Mouse (Mus musculus): ENCODE measurements around the gene Klc3. TPM values are rescaled to one million over a fixed set of nuclear protein-coding genes. Genes with fewer than 3 reads are reported as not detected.

Klc3 gene
- polyA plus RNA-seq, 1 experiment from 2014 or later = 0.51 TPM

- H3K9me3 ChIP-seq (replicated peaks; ENCODE audit: control insufficient read depth, low read length) = no peaks in the 10 kb centered on the region
- 75% methylated on average over 6 of the region's 6 CpGs for WGBS (ENCODE audit: insufficient replicate concordance)
- no peak overlapping the region for H3K27ac ChIP-seq (ENCODE audit: low read length)
- no peak overlapping the region for H3K9ac ChIP-seq (ENCODE audit: low read depth, low read length)
- no peak for ATAC-seq (ENCODE audit: low read depth)
- no peak overlapping the region for H3K4me2 ChIP-seq (ENCODE audit: low read depth, low read length)
- no peak overlapping the region for H3K4me3 ChIP-seq (ENCODE audit: low read depth, low read length)
- H3K4me1 ChIP-seq (ENCODE audit: control insufficient read depth, low read depth, low read length) = no peaks in the 10 kb centered on the region
- H3K27me3 ChIP-seq (ENCODE audit: control insufficient read depth, insufficient read depth, low read depth, low read length) = no peaks in the 10 kb centered on the region
- H3K36me3 ChIP-seq (ENCODE audit: control insufficient read depth, insufficient read depth) = peaks cover 11% of the 10 kb centered on the region
Observed at GRCm38 (mm10) chr7:19430402-19430801, 26.5 kb upstream of the Klc3 start.

GRCm38 (mm10) chr7:19429726-19430125 is 25.8 kb upstream of the Klc3 start:
- H3K36me3 ChIP-seq (ENCODE audit: control insufficient read depth, insufficient read depth) = peaks cover 11% of the 10 kb centered on the region
- H3K27ac ChIP-seq (ENCODE audit: low read length) = no peak overlapping the region

DNA sequence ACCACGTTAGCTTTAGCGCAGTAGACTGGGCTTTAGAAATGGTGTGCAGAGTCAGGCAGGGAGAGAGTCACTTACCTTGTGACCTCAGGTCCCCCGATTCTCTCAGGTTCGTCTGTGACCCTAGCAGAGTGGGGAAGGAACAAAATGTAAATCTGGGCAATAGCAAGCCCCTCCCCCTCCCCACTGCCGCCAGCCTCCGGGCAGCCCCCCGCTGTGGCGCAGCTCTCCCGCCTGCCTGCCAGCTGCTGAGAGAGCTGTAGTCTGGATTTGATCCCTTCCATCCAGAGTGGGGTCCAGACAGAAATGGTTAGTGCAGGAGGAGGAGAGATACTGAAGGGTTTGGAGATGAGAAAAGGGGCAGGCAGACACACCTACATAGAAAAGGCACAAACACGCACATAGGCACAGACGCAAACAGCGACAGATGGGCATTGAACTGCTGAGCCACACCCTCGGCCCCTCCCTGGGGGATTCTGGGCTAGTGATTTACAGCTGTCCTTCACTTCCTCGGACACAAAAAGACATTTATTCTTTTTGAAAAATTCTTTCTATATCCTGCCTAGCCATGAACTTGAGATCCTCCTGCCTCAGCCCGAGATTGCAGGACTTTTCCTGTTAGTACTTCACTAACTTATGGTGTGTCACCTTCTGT is 24.2 kb upstream of the Klc3 start:
- Histone ChIP-seq H3K4me3 (ENCODE audit: low read depth, low read length) (no peak overlapping the region), H3K4me2 (ENCODE audit: low read depth, low read length) (no peak overlapping the region), H3K9ac (ENCODE audit: low read depth, low read length) (no peak overlapping the region), H3K36me3 (ENCODE audit: control insufficient read depth, insufficient read depth) (peaks cover 11% of the 10 kb centered on the region), H3K27me3 (ENCODE audit: control insufficient read depth, insufficient read depth, low read depth, low read length) (no peaks in the 10 kb centered on the region), H3K27ac (ENCODE audit: low read length) (no peak overlapping the region), H3K9me3 (replicated peaks; ENCODE audit: control insufficient read depth, low read length) (no peaks in the 10 kb centered on the region), H3K4me1 (ENCODE audit: control insufficient read depth, low read depth, low read length) (no peaks in the 10 kb centered on the region)
- no peak for ATAC-seq (ENCODE audit: low read depth)
- 71% methylated on average over 15 of the region's 15 CpGs for WGBS (ENCODE audit: insufficient replicate concordance)

More at GRCm38 (mm10) chr7:19429726-19430125, 25.8 kb upstream of the Klc3 start:
- no peak for ATAC-seq (ENCODE audit: low read depth)
- Histone ChIP-seq H3K27me3 (ENCODE audit: control insufficient read depth, insufficient read depth, low read depth, low read length) (no peaks in the 10 kb centered on the region), H3K9me3 (replicated peaks; ENCODE audit: control insufficient read depth, low read length) (no peaks in the 10 kb centered on the region), H3K9ac (ENCODE audit: low read depth, low read length) (no peak overlapping the region), H3K4me3 (ENCODE audit: low read depth, low read length) (no peak overlapping the region), H3K4me1 (ENCODE audit: control insufficient read depth, low read depth, low read length) (no peaks in the 10 kb centered on the region), H3K4me2 (ENCODE audit: low read depth, low read length) (no peak overlapping the region)
- WGBS (ENCODE audit: insufficient replicate concordance) = 69% methylated on average over 8 of the region's 8 CpGs

DNA sequence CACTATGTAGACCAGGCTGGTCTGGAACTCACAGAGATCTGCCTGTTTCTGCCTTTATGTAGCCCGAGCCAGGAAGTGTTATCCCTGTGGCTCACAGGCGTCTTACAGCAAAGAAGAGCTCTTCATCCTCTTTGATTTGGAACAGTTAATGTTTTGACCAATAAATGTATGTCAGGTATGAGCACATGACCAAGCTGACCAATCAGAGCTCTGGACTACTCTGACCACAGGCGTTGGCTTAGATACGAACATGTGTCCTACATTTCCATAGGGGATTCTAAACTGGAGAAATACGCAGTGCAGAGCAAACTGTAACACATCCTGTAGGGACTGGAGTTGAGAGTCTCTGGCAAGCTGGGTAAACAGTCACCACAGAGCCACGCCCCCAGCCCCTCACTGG is 23.0 kb upstream of the Klc3 start:
- Histone ChIP-seq H3K4me3 (ENCODE audit: low read depth, low read length) (no peak overlapping the region), H3K36me3 (ENCODE audit: control insufficient read depth, insufficient read depth) (no peaks in the 10 kb centered on the region), H3K4me2 (ENCODE audit: low read depth, low read length) (no peak overlapping the region), H3K4me1 (ENCODE audit: control insufficient read depth, low read depth, low read length) (no peaks in the 10 kb centered on the region), H3K9me3 (replicated peaks; ENCODE audit: control insufficient read depth, low read length) (no peaks in the 10 kb centered on the region), H3K9ac (ENCODE audit: low read depth, low read length) (no peak overlapping the region), H3K27me3 (ENCODE audit: control insufficient read depth, insufficient read depth, low read depth, low read length) (peaks cover 10% of the 10 kb centered on the region; the same call in 1 of the 2 replicates), H3K27ac (ENCODE audit: low read length) (no peak overlapping the region)
- 73% methylated on average over 6 of the region's 6 CpGs for WGBS (ENCODE audit: insufficient replicate concordance)
- no peak for ATAC-seq (ENCODE audit: low read depth)

DNA sequence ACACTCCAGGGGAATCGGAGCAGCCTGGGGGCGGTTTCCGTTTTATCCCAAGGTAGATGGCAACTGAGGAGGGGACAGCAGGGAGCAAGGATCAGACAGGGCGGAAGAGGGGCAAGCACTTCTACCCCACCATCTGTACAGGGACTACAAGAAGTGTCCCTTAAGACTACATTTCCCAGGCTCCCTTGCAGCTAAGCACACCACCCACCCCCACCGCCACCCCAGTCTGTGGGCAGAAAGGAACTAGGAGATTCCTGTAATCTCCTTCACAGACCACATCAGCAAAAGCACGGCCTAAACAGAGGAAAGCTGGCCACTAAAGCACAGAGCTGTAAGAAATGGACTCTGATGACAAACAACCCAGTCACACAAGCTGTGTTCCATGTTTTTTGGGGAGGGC is 22.4 kb upstream of the Klc3 start:
- WGBS (ENCODE audit: insufficient replicate concordance) = 63% methylated on average over 6 of the region's 6 CpGs
- Histone ChIP-seq H3K36me3 (ENCODE audit: control insufficient read depth, insufficient read depth) (no peaks in the 10 kb centered on the region), H3K27ac (ENCODE audit: low read length) (no peak overlapping the region), H3K4me3 (ENCODE audit: low read depth, low read length) (no peak overlapping the region), H3K9me3 (replicated peaks; ENCODE audit: control insufficient read depth, low read length) (no peaks in the 10 kb centered on the region), H3K4me1 (ENCODE audit: control insufficient read depth, low read depth, low read length) (peaks cover 2% of the 10 kb centered on the region), H3K9ac (ENCODE audit: low read depth, low read length) (no peak overlapping the region), H3K4me2 (ENCODE audit: low read depth, low read length) (no peak overlapping the region), H3K27me3 (ENCODE audit: control insufficient read depth, insufficient read depth, low read depth, low read length) (peaks cover 13% of the 10 kb centered on the region)
- no peak for ATAC-seq (ENCODE audit: low read depth)

DNA sequence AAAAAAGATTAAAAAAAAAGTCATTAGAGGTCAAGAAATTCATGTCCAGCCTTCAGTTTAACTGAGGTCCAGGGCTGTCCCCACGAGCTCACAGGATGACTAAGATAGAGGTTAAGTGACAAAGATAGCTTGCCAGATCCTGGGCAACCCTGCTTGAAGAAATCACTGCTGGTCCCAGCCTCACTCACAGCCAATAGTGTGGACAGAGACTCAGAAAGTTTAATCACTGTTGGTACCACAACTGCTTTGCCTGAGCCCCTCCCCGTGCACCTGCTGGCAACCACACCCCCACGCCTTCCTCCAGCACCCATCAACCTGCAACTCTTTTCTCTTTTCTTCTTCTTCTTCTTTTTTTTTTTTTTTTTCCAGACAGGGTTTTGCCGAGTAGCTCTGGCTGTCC is 20.1 kb upstream of the Klc3 start:
- no peak for ATAC-seq (ENCODE audit: low read depth)
- Histone ChIP-seq H3K27me3 (ENCODE audit: control insufficient read depth, insufficient read depth, low read depth, low read length) (peaks cover 34% of the 10 kb centered on the region), H3K4me2 (ENCODE audit: low read depth, low read length) (no peak overlapping the region), H3K9ac (ENCODE audit: low read depth, low read length) (no peak overlapping the region), H3K27ac (ENCODE audit: low read length) (no peak overlapping the region), H3K9me3 (replicated peaks; ENCODE audit: control insufficient read depth, low read length) (no peaks in the 10 kb centered on the region), H3K4me3 (ENCODE audit: low read depth, low read length) (no peak overlapping the region), H3K4me1 (ENCODE audit: control insufficient read depth, low read depth, low read length) (peaks cover 12% of the 10 kb centered on the region), H3K36me3 (ENCODE audit: control insufficient read depth, insufficient read depth) (no peaks in the 10 kb centered on the region)
- 43% methylated on average over 4 of the region's 4 CpGs for WGBS (ENCODE audit: insufficient replicate concordance)

- Histone ChIP-seq H3K4me3 (ENCODE audit: low read depth, low read length) (no peak overlapping the region), H3K4me1 (ENCODE audit: control insufficient read depth, low read depth, low read length) (peaks cover 12% of the 10 kb centered on the region), H3K4me2 (ENCODE audit: low read depth, low read length) (no peak overlapping the region), H3K27me3 (ENCODE audit: control insufficient read depth, insufficient read depth, low read depth, low read length) (peaks cover 37% of the 10 kb centered on the region), H3K9ac (ENCODE audit: low read depth, low read length) (no peak overlapping the region), H3K27ac (ENCODE audit: low read length) (no peak overlapping the region), H3K9me3 (replicated peaks; ENCODE audit: control insufficient read depth, low read length) (no peaks in the 10 kb centered on the region), H3K36me3 (ENCODE audit: control insufficient read depth, insufficient read depth) (no peaks in the 10 kb centered on the region)
- WGBS (ENCODE audit: insufficient replicate concordance) = 62% methylated on average over 3 of the region's 3 CpGs
- ATAC-seq (ENCODE audit: low read depth) = no peak
Observed at GRCm38 (mm10) chr7:19423083-19423482, 19.2 kb upstream of the Klc3 start.

GRCm38 (mm10) chr7:19420821-19421636 is 17.1 kb upstream of the Klc3 start:
- H3K27me3 ChIP-seq (ENCODE audit: control insufficient read depth, insufficient read depth, low read depth, low read length) = peaks cover 37% of the 10 kb centered on the region
- 10% methylated on average over 43 of the region's 43 CpGs for WGBS (ENCODE audit: insufficient replicate concordance)

GRCm38 (mm10) chr7:19420121-19420520 is 16.2 kb upstream of the Klc3 start:
- Histone ChIP-seq H3K4me1 (ENCODE audit: control insufficient read depth, low read depth, low read length) (peaks cover 12% of the 10 kb centered on the region), H3K27me3 (ENCODE audit: control insufficient read depth, insufficient read depth, low read depth, low read length) (peaks cover 37% of the 10 kb centered on the region), H3K9ac (ENCODE audit: low read depth, low read length) (no peak overlapping the region), H3K36me3 (ENCODE audit: control insufficient read depth, insufficient read depth) (no peaks in the 10 kb centered on the region), H3K4me2 (ENCODE audit: low read depth, low read length) (peak overlapping the region; percentile 8; the same call in 1 of the 2 replicates), H3K9me3 (replicated peaks; ENCODE audit: control insufficient read depth, low read length) (no peaks in the 10 kb centered on the region), H3K4me3 (ENCODE audit: low read depth, low read length) (0 out of 2 replicates have a peak overlapping the region, but pooled peaks have one; percentile 3), H3K27ac (ENCODE audit: low read length) (no peak overlapping the region)
- ATAC-seq (ENCODE audit: low read depth) = no peak
- WGBS (ENCODE audit: insufficient replicate concordance) = 5% methylated on average over 28 of the region's 28 CpGs

More at GRCm38 (mm10) chr7:19420821-19421636, 17.1 kb upstream of the Klc3 start:
- peaks cover 12% of the 10 kb centered on the region for H3K4me1 ChIP-seq (ENCODE audit: control insufficient read depth, low read depth, low read length)
- no peaks in the 10 kb centered on the region for H3K36me3 ChIP-seq (ENCODE audit: control insufficient read depth, insufficient read depth)
- H3K4me3 ChIP-seq (ENCODE audit: low read depth, low read length) = peak overlapping the region; percentile 36; the same call in 1 of the 2 replicates
- no peak overlapping the region for H3K9ac ChIP-seq (ENCODE audit: low read depth, low read length)
- ATAC-seq (ENCODE audit: low read depth) = peak; percentile 96
- no peak overlapping the region for H3K27ac ChIP-seq (ENCODE audit: low read length)
- no peaks in the 10 kb centered on the region for H3K9me3 ChIP-seq (replicated peaks; ENCODE audit: control insufficient read depth, low read length)
- H3K4me2 ChIP-seq (ENCODE audit: low read depth, low read length) = peak overlapping the region; percentile 63

Data from liver, embryonic 16.5 days (tissue).